Mouse (Mus musculus) heart, postnatal 36 days (tissue): ENCODE data around the gene Ankrd2. TPM values are rescaled to one million over a fixed set of nuclear protein-coding genes. Genes with fewer than 3 reads are reported as not detected.
"Not testable (repeated sequence)": the region's sequence is repeated elsewhere in the genome, so short reads cannot be mapped to it uniquely, and the experiment has no call there.

Experiments
- DNase-seq, 2 experiments: peaks; one replicate each; pipeline ENCODE4 v3.0.0; 2021 to 2022
- intact Hi-C: fragments of 180-260 bp; cut with DNase I; formaldehyde crosslinking; loops from one replicate; pipeline ENCODE4 v1.15.1; 2025
- total RNA-seq, 2 experiments: library from RNA; stranded (reverse); gene quantifications; 2 replicates each; pipeline ENCODE4 v1.2.3; 2021

The Ankrd2 gene
- total RNA-seq, 2 experiments from 2014 or later = 0.24 to 0.36 TPM

DNA sequence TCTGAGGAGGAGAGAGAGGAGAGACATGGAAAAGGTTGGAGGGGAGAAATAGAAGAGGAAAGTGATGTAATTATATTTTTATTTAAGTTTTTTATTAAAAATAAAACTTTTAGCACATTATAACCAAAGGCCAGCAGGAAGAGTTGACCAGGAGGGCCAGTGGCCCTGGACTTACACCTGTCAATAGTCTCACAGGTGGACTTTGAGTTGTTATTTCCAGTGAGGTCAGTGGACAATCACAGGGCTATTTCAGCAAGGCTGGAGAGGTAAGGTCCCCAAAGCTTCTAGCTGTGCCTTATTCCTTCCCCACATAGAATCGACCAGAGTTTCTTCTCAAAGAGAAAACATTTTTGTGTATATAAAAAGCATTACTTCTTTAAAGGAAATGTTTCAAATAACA lies 14.5 kb downstream of the Ankrd2 start:
- intact Hi-C loops = no loop called here

GRCm38 (mm10) chr19:42051351-42051750 lies 15.6 kb downstream of the Ankrd2 start:
- no peak for DNase-seq

More for the DNA sequence above, 14.5 kb downstream of the Ankrd2 start:
- DNase-seq = no peak

GRCm38 (mm10) chr19:42051948-42052347 lies 16.1 kb downstream of the Ankrd2 start, which contains the start of gene 4933411K16Rik:
Gene 4933411K16Rik (plus strand): TSS chr19:42052248.
- no peak for DNase-seq
- intact Hi-C loops = no loop called here

More at GRCm38 (mm10) chr19:42051351-42051750, 15.6 kb downstream of the Ankrd2 start:
- intact Hi-C loops = no loop called here

DNA sequence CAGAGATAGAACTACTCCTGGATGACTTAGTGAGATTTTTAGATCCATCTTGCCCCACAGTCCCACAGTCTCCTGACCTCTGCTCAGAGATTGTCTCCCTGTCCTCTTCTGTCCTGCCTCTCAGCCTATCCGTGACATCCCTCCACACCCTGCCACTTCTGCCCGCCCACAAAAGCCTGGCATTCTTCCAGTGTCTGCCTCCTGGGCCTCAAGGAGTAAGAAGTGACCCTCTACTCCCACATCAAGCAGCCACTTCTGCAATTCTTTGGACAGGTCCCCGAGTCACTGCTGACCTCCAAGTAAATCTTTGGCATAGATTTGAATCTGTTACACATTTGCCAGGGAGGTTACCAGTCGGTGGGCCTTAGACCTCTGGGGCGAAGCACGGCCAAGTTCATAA lies 18.5 kb downstream of the Ankrd2 start:
- intact Hi-C loops = no loop called here
- no peak for DNase-seq

DNA sequence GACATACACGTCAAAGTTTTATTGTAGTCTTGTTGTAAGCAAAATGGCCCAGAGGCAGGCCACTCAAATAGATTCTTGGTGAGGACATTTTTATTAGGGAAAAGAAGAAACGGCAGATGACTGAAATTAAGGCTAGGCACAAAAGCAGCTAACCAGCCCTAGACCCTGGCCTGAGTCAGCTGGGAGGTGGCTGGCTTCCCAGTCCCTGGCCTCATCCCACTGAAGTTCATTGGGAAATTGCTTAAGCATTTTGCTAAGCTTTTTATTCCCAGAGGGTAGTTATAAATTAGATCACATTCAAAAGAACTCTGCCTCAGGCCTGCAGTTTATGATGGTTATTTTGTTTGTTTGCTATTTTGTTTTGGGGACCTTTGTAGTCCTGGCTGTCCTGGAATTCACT lies 20.1 kb downstream of the Ankrd2 start:
- DNase-seq = peak; percentile 63 to 65
- intact Hi-C loops = no loop called here

DNA sequence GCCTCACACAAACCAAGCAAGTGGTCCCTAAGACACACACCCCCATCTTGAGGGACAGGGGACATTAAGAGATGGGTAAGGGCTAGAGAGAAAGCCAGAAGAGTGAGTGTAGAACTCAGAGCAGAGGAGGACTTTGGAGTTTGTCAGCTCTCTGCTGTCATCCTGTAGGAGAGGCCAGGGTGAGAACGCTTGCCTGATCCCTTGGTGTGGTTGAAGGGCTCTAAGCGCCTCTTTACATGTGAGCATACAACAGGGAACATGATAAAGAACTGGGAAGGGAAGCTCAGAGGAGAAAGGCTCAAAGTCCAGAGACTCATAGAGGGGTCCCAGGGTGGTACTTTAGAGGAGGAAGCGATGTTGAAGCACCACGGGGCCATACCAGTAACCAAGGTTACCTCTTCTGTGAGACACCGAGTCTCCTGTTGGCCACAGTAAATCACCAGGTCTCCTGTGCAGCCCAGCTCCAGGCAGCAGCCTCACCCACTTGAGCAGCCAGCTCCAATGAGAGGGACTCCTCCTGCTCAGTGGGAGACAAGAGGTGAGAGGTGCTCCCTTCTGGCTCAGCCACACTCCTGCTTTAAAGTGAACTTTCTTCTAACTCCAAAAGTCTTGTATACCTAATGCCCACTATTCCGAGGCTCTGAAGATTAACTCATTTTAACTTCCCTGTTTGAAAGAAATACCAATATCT lies 21.1 kb downstream of the Ankrd2 start:
- intact Hi-C loops = no loop called here
- DNase-seq = no peak

GRCm38 (mm10) chr19:42058426-42058825 lies 22.6 kb downstream of the Ankrd2 start:
- no peak for DNase-seq
- intact Hi-C loops = no loop called here

- intact Hi-C loops = no loop called here
- DNase-seq = no peak
Measured at GRCm38 (mm10) chr19:42061443-42061842, 25.6 kb downstream of the Ankrd2 start.

DNA sequence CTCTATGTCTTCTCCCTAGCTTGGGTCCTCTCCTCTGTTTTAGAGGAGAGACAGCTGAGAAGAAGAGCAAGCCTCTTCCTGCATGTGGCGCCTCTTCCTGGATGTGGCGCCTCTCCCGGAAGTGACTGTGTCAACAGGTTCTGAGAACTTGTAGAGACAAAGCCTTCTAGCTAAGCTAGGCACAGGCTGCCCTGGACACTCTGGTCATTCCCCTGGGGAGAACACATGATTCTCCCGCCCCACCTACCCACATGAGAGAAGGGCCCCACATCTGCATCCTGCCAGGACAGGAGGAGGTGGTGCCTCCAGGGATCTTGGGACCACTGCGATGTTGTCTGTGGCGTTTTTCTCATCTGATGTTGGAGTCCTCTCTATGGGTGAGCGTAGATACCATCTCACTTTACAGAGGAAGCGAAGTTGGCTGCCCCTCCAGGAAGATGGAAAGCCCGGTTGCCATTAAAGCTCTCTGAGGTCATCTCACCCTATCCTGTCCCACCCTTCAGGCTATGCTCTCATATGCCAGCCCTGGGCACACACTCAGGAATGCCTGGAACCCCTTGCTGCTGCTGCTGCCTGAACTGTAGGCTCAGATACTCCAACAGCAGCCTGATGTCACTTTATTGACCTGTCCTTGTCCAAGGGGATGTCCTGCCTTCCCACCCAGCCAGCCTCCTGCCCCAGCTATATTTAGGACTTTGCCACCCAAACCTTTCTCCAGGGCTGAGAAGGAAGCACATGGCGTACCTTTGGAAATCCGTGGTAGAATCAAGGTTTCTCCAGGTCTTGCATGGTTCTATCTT lies 32.8 kb downstream of the Ankrd2 start:
- intact Hi-C loops = loop anchor here (2.0 kb wide), 1 partner anchor 34 kb away; the partner anchor contains the start of gene Ankrd2
- peak; percentile 18 to 43 for DNase-seq

DNA sequence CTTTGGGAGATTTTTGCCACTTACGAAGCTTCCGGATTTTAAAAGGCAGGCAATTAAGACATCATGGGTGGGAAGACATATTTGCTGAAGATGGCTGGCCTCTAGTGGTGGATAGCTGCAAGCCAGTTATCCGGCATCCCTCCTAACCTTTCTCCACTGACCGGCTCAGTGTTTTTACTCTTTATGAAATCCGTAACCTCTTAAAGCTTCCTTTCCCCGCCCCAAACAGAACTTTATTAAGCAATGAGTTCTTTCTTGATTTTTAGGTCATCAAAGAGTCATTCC lies 33.4 kb downstream of the Ankrd2 start:
- DNase-seq = peak in 1 of 2 experiments; percentile 34
- intact Hi-C loops = loop anchor here (2.0 kb wide), 1 partner anchor 34 kb away; the partner anchor contains the start of gene Ankrd2

DNA sequence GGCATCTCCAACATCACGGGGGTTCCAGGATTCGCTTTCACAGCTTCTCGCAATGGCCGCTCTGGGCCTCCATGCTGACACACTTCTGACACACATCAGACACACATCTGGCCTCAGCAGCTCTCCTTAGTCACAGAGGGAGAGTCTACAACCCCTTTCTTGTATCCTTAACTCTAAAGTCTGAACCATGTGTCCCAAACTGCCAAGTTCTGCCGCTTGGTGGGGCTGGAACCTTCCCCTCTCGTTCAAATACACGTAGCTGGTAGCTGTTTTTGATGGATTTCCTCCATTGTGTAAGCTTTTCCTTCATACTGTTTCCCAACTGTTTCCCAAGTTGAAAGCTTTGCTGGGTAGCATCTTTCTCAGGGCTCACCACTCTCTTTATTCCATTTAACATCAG lies 35.4 kb downstream of the Ankrd2 start:
- DNase-seq = no peak
- intact Hi-C loops = no loop called here

GRCm38 (mm10) chr19:42071886-42072608 lies 36.2 kb downstream of the Ankrd2 start:
- DNase-seq = no peak
- intact Hi-C loops = no loop called here

- no peak for DNase-seq
- intact Hi-C loops = no loop called here
Measured at GRCm38 (mm10) chr19:42072802-42073201, 37.0 kb downstream of the Ankrd2 start.

GRCm38 (mm10) chr19:42075051-42075450 lies 39.3 kb downstream of the Ankrd2 start:
- intact Hi-C loops = no loop called here
- no peak for DNase-seq

- DNase-seq = no peak
- intact Hi-C loops = no loop called here
Measured at GRCm38 (mm10) chr19:42075992-42076391, 40.2 kb downstream of the Ankrd2 start.

GRCm38 (mm10) chr19:42078566-42078965 lies 42.8 kb downstream of the Ankrd2 start:
- DNase-seq = no peak
- intact Hi-C loops = no loop called here

GRCm38 (mm10) chr19:42079006-42079405 lies 43.2 kb downstream of the Ankrd2 start:
- intact Hi-C loops = no loop called here
- no peak for DNase-seq

- intact Hi-C loops = no loop called here
Measured at GRCm38 (mm10) chr19:42079950-42080349, 44.1 kb downstream of the Ankrd2 start.

GRCm38 (mm10) chr19:42080469-42080868 lies 44.7 kb downstream of the Ankrd2 start:
- intact Hi-C loops = no loop called here
- DNase-seq = no peak

More at GRCm38 (mm10) chr19:42079950-42080349, 44.1 kb downstream of the Ankrd2 start:
- DNase-seq = no peak

GRCm38 (mm10) chr19:42081613-42082012 lies 45.8 kb downstream of the Ankrd2 start:
- intact Hi-C loops, DNase-seq: not testable (repeated sequence)

GRCm38 (mm10) chr19:42085690-42086089 lies 49.9 kb downstream of the Ankrd2 start:
- intact Hi-C loops = loop anchor here (5.0 kb wide), 1 partner anchor 108 kb away; no protein-coding TSS in a partner anchor
- no peak for DNase-seq
